Mouse (Mus musculus) spleen, postnatal 10 days (tissue): ENCODE measurements around the gene Ctsh.

Experiments
- DNase-seq, 2 experiments: peaks; one replicate each; pipeline ENCODE4 v3.0.0; 2021 to 2022; ENCODE audit warnings: low spot score in 2 of 2

Gene Ctsh

GRCm38 (mm10) chr9:90109386-90109785 lies 55.4 kb downstream of the Ctsh start:
- no peak for DNase-seq

GRCm38 (mm10) chr9:90113151-90113550 lies 59.2 kb downstream of the Ctsh start:
- peak; percentile 22 to 37 for DNase-seq

DNA sequence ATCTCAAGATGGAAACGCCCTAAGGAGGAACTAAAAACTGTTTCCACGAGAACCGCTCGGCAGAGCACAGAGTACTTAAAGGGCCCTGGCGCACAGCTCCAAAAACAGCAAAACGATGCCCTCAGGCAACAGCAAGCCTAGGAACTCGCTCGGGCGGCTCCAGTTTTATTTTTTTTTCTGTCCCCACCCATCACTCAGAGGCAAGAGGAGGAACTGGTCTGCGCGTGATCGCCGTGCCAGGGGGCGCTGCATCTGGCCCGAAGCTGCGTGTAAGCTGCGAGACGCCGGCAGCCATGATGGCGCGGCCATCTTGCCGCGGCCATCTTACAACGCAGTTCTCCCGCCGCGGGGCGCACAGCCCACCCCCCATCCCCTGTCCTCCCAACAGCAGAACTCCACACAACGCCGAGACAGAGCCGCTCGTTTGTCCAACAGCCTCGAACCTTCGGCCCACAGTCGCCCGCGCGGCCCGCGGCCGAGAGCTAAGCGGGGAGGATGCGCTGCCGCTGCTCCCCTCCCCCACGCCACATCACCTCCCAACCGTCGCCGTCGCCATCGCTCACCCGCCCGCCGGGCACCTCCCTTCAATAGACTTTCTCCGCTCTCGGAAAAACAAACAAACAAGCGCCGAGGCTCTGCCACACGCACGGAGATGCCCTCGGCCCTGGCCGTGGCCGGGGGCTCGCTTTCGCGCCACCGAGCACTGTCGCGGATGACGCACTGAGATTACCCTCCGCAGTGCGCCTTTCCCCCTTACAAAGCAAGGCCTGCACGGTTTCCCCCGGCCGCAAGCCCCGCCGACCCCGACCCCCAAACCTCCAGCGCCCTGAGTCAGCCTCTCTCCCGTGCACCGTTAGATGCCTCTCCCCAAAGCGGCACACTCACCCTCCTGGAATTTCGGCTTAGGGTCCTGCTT lies 60.0 kb downstream of the Ctsh start:
- DNase-seq, result peak; percentile 90 to 93

DNA sequence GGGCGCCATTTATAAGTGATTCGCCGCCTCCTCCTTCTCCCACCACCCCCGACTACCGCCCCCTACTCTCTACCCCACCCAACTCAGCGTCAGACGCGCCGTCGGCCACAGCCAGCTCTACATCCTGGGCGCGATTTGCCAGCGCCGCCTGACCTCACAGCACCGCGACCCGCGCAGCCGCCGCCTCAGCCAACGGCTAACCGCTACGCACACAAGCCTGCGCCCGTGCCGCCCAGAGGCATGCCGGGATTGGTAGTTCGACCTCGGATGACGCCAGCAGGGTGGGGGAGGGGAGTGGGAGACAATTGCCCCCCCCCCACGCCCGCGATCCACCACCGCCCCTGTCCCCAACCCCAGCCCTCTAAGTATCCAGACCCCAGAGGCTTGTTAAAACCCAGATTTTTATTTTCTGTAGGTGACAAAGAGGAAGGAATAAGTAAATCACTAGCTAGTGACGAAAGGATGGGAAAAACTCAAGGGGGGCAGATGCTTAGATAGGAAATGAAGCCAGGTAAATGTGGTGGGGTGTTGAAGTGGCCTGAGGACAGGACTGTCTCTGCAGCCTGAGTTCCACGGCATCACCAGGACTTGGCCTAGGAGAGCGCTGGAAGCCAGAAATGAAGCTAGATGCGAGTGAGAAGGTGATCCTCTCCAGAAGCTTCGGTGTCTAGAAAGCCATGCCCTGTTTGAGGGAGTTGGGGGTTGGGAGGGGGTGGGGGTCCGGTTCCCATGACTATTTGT lies 60.8 kb downstream of the Ctsh start, which contains the start of gene Morf4l1:
Morf4l1 (minus strand) TSS at position 208 of the 741 bp plus-strand sequence.
- DNase-seq, result peak; percentile 85 to 96

DNA sequence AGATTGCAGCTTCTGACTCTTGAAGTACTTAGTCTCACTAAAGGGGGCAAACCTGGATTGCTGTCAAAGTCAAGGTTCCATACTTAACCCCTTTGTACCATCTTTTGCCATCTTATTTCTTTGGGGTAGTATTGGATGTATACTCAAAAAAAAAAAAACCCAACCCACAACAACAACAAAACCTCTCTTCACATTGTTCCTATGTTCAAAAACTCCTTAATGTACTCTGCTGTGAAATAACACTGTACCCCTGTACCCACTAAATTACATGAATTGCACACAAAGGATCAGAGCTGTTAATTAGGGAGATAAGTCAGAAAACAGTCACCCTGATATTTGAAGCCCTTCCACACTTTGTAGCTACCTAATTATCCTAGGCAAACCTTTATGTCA lies 61.4 kb downstream of the Ctsh start:
- no peak for DNase-seq

GRCm38 (mm10) chr9:90117234-90117633 lies 63.3 kb downstream of the Ctsh start:
- DNase-seq, result no peak

- no peak for DNase-seq
These were observed 68.3 kb downstream of the Ctsh start for GRCm38 (mm10) chr9:90122246-90122740.

DNA sequence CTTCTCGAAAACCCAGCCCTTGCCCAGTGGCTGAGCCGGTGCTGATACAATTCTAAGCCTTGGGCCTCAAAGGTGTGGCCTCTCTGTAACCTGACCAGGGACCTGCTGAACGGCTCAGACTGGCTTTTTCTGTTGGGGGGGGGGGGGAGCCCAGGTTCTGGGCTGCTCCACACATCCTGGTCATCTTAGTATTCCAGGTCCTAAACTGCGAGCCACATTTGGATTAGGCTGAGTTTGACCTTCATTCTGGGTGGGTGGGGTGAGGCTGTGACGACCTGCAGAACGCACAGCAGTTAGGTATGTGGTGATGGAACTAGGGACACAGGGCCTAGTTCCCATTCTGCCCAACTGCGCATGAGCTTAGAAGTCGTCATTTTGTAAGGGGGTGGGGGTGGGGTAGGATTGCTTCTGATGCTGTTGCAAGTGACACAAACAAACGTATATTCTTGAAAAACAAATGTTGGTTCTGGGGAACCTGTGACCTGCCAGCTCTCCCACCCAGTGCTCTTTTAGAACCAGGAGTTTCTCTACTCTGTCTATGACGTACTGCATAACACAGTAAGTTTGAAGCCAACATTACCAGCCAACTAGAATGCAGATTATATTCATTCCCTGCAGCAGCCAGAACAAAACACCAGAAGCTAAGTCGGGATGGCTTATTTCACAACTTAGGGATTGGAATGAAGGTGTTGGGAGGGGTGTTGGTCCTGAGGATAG lies 70.4 kb downstream of the Ctsh start:
- no peak for DNase-seq

- no peak for DNase-seq
These were observed 70.9 kb downstream of the Ctsh start for GRCm38 (mm10) chr9:90124873-90125245.
